Mouse (Mus musculus): ENCODE data around the gene Ubac2. TPM values are rescaled to one million over a fixed set of nuclear protein-coding genes. Genes with fewer than 3 reads are reported as not detected.

Gene Ubac2
- total RNA-seq, 2 experiments from 2014 or later, result 34.2 to 36.0 TPM

- no peak for DNase-seq (ENCODE audit: low spot score in 2 of 2)
These were observed 68.9 kb downstream of the Ubac2 start for GRCm38 (mm10) chr14:121947201-121947760.

GRCm38 (mm10) chr14:121947966-121948365 is 69.5 kb downstream of the Ubac2 start:
- no peak for DNase-seq (ENCODE audit: low spot score in 2 of 2)

GRCm38 (mm10) chr14:121949436-121949835 is 71.0 kb downstream of the Ubac2 start:
- DNase-seq (ENCODE audit: low spot score in 2 of 2), result no peak

GRCm38 (mm10) chr14:121949897-121950296 is 71.5 kb downstream of the Ubac2 start:
- DNase-seq (ENCODE audit: low spot score in 2 of 2), result no peak

GRCm38 (mm10) chr14:121951399-121952045 is 73.1 kb downstream of the Ubac2 start:
- DNase-seq (ENCODE audit: low spot score in 2 of 2), result no peak

- DNase-seq (ENCODE audit: low spot score in 2 of 2), result no peak
These were observed 73.6 kb downstream of the Ubac2 start for GRCm38 (mm10) chr14:121952046-121952400.

GRCm38 (mm10) chr14:121954129-121954528 is 75.7 kb downstream of the Ubac2 start:
- no peak for DNase-seq (ENCODE audit: low spot score in 2 of 2)

- DNase-seq (ENCODE audit: low spot score in 2 of 2), result no peak
These were observed 76.2 kb downstream of the Ubac2 start for GRCm38 (mm10) chr14:121954608-121955007.

GRCm38 (mm10) chr14:121955176-121955795 is 76.9 kb downstream of the Ubac2 start:
- no peak for DNase-seq (ENCODE audit: low spot score in 2 of 2)

DNA sequence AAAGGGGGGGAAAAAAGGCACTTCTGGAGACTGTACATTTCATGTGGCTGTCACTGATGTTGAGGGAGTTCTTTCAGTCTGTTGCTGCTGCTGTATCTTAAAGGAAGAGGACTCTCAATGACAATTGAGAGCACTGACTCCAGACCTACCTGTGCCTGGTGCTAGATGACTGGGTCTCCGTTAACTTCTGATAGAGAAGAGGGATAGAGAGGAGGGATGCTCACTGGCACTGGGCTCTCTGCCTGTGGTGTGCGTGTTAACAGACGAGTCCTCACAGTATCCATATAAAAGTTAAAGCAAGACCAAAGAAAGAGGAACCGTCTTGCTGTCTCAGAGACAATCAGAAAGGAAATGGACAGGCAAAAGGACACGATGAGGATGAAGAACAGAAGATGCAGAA is 77.9 kb downstream of the Ubac2 start:
- no peak for DNase-seq (ENCODE audit: low spot score in 2 of 2)

GRCm38 (mm10) chr14:121957176-121957871 is 78.9 kb downstream of the Ubac2 start:
- no peak for DNase-seq (ENCODE audit: low spot score in 2 of 2)

DNA sequence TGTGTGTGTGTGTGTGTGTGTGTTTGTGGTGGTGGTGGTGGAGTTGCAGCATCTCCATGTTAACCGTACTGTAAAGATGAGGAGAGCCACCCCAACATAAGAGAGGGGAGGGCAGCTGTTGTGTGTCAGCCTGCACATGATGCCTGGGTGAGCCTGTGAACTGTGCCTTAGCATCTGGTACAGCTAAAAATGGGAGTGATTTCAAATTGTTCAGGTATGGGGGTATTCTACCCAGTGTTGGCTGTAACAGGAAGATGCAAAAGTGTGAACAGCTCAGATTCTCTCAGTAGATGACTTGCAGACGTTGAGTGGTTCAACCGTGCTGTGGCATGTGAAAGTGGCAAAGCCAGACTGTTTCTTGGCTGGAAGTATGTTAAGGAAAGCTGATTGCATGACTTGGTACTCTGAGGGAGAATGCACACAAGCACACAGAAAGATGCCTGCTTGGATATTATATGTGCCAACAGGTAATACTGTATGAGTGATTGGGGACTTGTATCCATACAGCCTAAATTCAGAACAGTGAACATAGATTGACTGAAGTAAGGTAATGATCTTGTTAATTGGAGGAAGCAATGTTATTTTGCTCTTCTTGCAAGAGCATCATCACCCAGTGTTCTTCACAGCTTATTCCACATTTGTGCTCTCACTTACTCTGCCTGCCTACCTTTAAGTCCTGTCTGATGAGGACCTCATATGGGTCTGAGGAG is 79.8 kb downstream of the Ubac2 start:
- DNase-seq (ENCODE audit: low spot score in 2 of 2), result no peak

- DNase-seq (ENCODE audit: low spot score in 2 of 2), result no peak
These were observed 80.5 kb downstream of the Ubac2 start for GRCm38 (mm10) chr14:121958751-121959537.

DNA sequence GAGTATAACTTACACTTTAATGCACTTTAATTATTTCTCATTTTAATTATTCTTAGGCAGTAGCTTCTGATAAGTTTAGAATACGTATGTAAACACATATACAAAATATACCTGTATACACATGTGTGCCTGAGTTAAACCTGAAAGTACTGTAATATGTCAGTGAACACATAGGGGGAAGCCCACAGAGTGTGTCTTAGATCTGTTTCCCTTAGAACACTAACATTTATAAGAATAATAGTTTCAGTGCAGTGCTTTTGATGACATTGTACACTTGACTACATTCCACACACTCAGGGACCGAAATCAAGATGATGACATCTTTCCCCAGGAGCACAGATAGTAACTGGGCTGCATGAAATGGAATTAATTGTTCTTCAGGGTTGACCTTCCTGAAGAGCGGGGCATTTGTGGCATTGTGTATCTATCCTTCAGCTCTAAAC is 81.1 kb downstream of the Ubac2 start:
- no peak for DNase-seq (ENCODE audit: low spot score in 2 of 2)

DNA sequence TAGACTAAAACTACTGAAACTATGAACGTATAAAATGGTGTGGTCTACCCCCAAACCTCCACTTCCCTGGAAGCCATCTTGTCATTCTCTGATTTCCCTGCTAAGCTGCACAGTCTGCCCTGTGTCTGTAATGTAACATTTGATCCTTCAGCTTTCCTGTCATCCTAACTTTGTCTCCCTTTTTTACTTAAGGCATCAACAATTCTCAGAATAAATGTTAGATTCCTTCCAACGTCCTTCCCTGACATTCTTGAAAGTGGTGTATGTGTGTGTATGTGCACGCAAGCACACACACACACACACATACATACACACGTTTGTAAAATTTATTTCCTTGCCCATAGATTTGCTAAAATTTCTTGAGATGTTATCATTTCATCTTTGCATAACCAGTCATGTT is 81.6 kb downstream of the Ubac2 start:
- no peak for DNase-seq (ENCODE audit: low spot score in 2 of 2)

DNA sequence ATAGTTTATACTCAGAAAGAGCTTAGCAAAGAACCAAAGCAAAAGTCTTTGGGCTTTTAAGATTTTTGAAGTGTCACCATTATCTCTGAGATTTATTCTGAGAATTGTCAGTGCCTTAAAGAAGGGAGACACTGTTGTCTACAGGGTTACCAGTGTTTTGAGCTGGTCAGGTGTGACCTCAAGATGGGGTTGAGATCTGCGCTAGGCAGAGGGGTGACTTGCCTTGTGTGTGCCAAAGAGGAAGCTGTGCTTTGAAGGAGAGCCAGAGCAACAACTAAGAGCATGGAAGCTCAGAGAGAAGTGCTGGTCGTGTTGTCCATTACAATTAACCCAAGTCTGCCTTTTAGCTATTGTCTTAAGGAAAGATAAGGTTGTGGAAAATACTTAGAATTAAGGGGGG is 82.1 kb downstream of the Ubac2 start:
- no peak for DNase-seq (ENCODE audit: low spot score in 2 of 2)

GRCm38 (mm10) chr14:121960997-121961396 is 82.6 kb downstream of the Ubac2 start:
- no peak for DNase-seq (ENCODE audit: low spot score in 2 of 2)

DNA sequence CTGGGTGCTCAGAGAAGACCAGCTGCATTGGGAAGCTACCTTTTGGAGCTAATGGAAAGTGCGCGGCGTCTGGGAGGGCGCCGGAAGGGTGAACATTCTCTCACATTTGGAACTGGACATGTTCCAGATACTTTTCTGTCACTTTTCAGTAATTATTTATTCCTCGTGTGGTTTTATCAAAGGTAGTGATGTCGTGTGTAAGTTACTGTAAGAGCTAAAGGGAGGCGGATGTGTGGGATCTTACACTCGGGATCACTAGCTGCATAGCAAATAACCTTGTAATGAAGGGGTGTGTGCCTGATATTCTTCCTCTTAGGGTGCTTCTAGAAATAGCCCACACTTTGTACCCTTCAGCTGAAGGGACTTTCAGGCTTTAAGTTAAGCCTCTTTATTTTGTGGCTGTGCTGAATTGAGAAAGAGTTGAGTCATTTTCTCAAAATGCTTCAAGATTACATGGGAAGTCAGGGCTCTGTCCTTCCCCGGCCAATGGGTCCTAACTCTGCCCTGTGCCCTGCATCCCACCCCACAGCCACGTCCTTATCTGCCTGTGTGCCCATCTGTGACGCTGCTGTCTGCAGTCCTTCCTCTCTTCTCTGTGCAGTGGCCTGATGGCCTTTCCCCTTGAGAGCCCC is 83.2 kb downstream of the Ubac2 start:
- DNase-seq (ENCODE audit: low spot score in 2 of 2), result no peak

GRCm38 (mm10) chr14:121962128-121962890 is 83.9 kb downstream of the Ubac2 start:
- DNase-seq (ENCODE audit: low spot score in 2 of 2), result no peak

Data from left cerebral cortex, adult 18-20 months (tissue).